Mouse (Mus musculus): ENCODE results near the gene Scarb1.
A peak's percentile ranks its signal among the peaks of the same experiment; 100 is the strongest.

Scarb1 gene

GRCm38 (mm10) chr5:125363894-125364293 lies 23.0 kb upstream of the Scarb1 start:
- no peak for DNase-seq

- no peak for DNase-seq
Measured at GRCm38 (mm10) chr5:125360981-125361510, 20.2 kb upstream of the Scarb1 start.

GRCm38 (mm10) chr5:125360566-125360965 lies 19.7 kb upstream of the Scarb1 start:
- DNase-seq = no peak

- DNase-seq = peak; percentile 58 to 67
Measured at GRCm38 (mm10) chr5:125358270-125358608, 17.3 kb upstream of the Scarb1 start.

GRCm38 (mm10) chr5:125357543-125358269 lies 16.8 kb upstream of the Scarb1 start:
- no peak for DNase-seq

GRCm38 (mm10) chr5:125355650-125356049 lies 14.8 kb upstream of the Scarb1 start:
- DNase-seq = no peak

- no peak for DNase-seq
Measured at GRCm38 (mm10) chr5:125354885-125355492, 14.1 kb upstream of the Scarb1 start.

GRCm38 (mm10) chr5:125352781-125353294 lies 11.9 kb upstream of the Scarb1 start:
- no peak for DNase-seq

GRCm38 (mm10) chr5:125351939-125352338 lies 11.0 kb upstream of the Scarb1 start:
- peak; percentile 35 to 36 for DNase-seq

- DNase-seq = no peak
Measured at GRCm38 (mm10) chr5:125351057-125351456, 10.2 kb upstream of the Scarb1 start.

- DNase-seq = no peak
Measured at GRCm38 (mm10) chr5:125349391-125349790, 8.5 kb upstream of the Scarb1 start.

GRCm38 (mm10) chr5:125348487-125348886 lies 7.6 kb upstream of the Scarb1 start:
- DNase-seq = peak; percentile 80 to 81

- DNase-seq = no peak
Measured at GRCm38 (mm10) chr5:125348067-125348466, 7.2 kb upstream of the Scarb1 start.

GRCm38 (mm10) chr5:125344296-125344695 lies 3.4 kb upstream of the Scarb1 start:
- no peak for DNase-seq

GRCm38 (mm10) chr5:125341459-125342090 lies 681 bp upstream of the Scarb1 start:
- peak in 1 of 2 experiments; percentile 7 for DNase-seq

GRCm38 (mm10) chr5:125339851-125340531 lies 903 bp downstream of the Scarb1 start:
- no peak for DNase-seq

GRCm38 (mm10) chr5:125339108-125339751 lies 1.7 kb downstream of the Scarb1 start:
- peak; percentile 27 to 32 for DNase-seq

GRCm38 (mm10) chr5:125337526-125337925 lies 3.4 kb downstream of the Scarb1 start:
- no peak for DNase-seq

- no peak for DNase-seq
Measured at GRCm38 (mm10) chr5:125337012-125337411, 3.9 kb downstream of the Scarb1 start.

- DNase-seq = no peak
Measured at GRCm38 (mm10) chr5:125333009-125333408, 7.9 kb downstream of the Scarb1 start.

- DNase-seq = no peak
Measured at GRCm38 (mm10) chr5:125332333-125332732, 8.6 kb downstream of the Scarb1 start.

GRCm38 (mm10) chr5:125331811-125332210 lies 9.1 kb downstream of the Scarb1 start:
- no peak for DNase-seq

- no peak for DNase-seq
Measured at GRCm38 (mm10) chr5:125331094-125331493, 9.8 kb downstream of the Scarb1 start.
